Mouse (Mus musculus): ENCODE data around the gene Btbd19.
A peak's percentile ranks its signal among the peaks of the same experiment; 100 is the strongest.

Btbd19 gene

GRCm38 (mm10) chr4:117110985-117111384 lies 14.5 kb downstream of the Btbd19 start:
- DNase-seq = no peak

GRCm38 (mm10) chr4:117110249-117110648 lies 15.3 kb downstream of the Btbd19 start:
- no peak for DNase-seq

GRCm38 (mm10) chr4:117109330-117109729 lies 16.2 kb downstream of the Btbd19 start:
- no peak for DNase-seq

- no peak for DNase-seq
Observed at GRCm38 (mm10) chr4:117108524-117108849, 17.0 kb downstream of the Btbd19 start.

- DNase-seq = no peak
Observed at GRCm38 (mm10) chr4:117107813-117108523, 17.6 kb downstream of the Btbd19 start.

- DNase-seq = no peak
Observed at GRCm38 (mm10) chr4:117105127-117105526, 20.4 kb downstream of the Btbd19 start.

GRCm38 (mm10) chr4:117104672-117105071 lies 20.9 kb downstream of the Btbd19 start:
- no peak for DNase-seq

- DNase-seq = no peak
Observed at GRCm38 (mm10) chr4:117101218-117101617, 24.3 kb downstream of the Btbd19 start.

- DNase-seq = no peak
Observed at GRCm38 (mm10) chr4:117100036-117100435, 25.5 kb downstream of the Btbd19 start.

- DNase-seq = no peak
Observed at GRCm38 (mm10) chr4:117098764-117099036, 26.8 kb downstream of the Btbd19 start.

GRCm38 (mm10) chr4:117097969-117098763 lies 27.4 kb downstream of the Btbd19 start:
- DNase-seq = no peak

GRCm38 (mm10) chr4:117096666-117097065 lies 28.9 kb downstream of the Btbd19 start:
- no peak for DNase-seq

- DNase-seq = peak; percentile 11 to 22
Observed at GRCm38 (mm10) chr4:117095551-117096452, 29.7 kb downstream of the Btbd19 start, which contains the start of gene Ptch2. Gene Ptch2, plus strand, starts transcription at chr4:117096075.

- DNase-seq = no peak
Observed at GRCm38 (mm10) chr4:117094626-117095361, 30.7 kb downstream of the Btbd19 start.

- no peak for DNase-seq
Observed at GRCm38 (mm10) chr4:117090586-117090985, 34.9 kb downstream of the Btbd19 start.

- no peak for DNase-seq
Observed at GRCm38 (mm10) chr4:117087948-117088640, 37.4 kb downstream of the Btbd19 start.

- DNase-seq = no peak
Observed at GRCm38 (mm10) chr4:117071183-117071582, 54.3 kb downstream of the Btbd19 start.

- no peak for DNase-seq
Observed at GRCm38 (mm10) chr4:117070624-117071023, 54.9 kb downstream of the Btbd19 start.

GRCm38 (mm10) chr4:117069647-117070046 lies 55.9 kb downstream of the Btbd19 start:
- no peak for DNase-seq
